Mouse (Mus musculus) bone marrow, adult 2 months (tissue): ENCODE data around the gene Slc25a33.

Experiments used
- CTCF ChIP-seq: fragments of 200-500 bp; IDR thresholded peaks from 2 replicates; pipeline ENCODE4 v1.5.1; 2011; ENCODE audit warnings: low read length, control low read depth; ENCODE audit not compliant: control insufficient read depth, insufficient read depth
- POLR2A ChIP-seq: fragments of 200-500 bp; IDR thresholded peaks from 2 replicates; pipeline ENCODE4 v1.6.1; 2011; ENCODE audit warnings: low read depth, mild to moderate bottlenecking, control low read depth, low read length, borderline replicate concordance; ENCODE audit not compliant: control insufficient read depth

DNA sequence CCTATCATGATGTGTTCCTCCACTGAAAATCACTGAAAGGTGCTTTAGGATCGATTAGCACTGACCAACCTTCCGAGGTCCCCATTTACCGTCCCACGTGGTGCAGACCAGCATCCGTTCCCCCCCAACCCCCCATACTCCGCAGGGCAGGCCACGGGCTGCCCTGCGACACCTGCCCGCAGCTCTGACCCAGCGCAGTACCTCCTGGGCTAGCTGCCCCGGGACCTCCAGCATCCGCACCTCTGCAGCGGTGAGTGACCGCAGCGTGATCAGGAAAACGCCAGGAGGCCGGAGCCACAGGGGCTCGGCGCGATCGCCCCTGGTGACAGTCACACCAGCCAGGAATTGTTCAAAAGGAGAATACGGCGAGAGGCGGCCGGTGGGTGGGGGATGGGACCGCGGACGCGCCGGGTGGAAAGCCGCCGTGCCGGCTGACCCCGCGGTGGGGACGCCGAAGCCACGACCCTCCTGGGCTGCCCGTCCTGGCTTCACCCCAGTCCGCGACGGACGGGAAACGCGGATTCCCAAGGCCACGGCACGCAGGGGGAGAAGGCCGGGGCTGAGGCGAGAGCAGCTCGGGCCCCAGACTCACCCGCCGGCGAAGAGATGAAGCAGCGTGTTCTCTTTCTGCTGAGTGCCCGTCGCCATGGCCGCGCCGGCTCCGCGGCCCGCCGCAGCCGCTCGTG lies 526 bp downstream of the Slc25a33 start:
- TF ChIP-seq CTCF: no peak
- TF ChIP-seq POLR2A: no peak
